Mouse (Mus musculus): ENCODE results near the gene Olfr987. TPM values are rescaled to one million over a fixed set of nuclear protein-coding genes. Genes with fewer than 3 reads are reported as not detected.
A peak's percentile ranks its signal among the peaks of the same experiment; 100 is the strongest.
"Not testable (repeated sequence)": the region's sequence is repeated elsewhere in the genome, so short reads cannot be mapped to it uniquely, and the experiment has no call there.

The Olfr987 gene
- total RNA-seq (2021): not detected
- long read RNA-seq, experiment 1: 0 reads
- long read RNA-seq, experiment 2: 0 reads

- DNase-seq (ENCODE audit: low spot score in 2 of 2): not testable (repeated sequence)
These were observed at the start of gene Olfr987 for GRCm38 (mm10) chr2:85339215-85339614. Gene Olfr987 (minus strand): TSS chr2:85339315.

GRCm38 (mm10) chr2:85363127-85363526 lies 24.0 kb upstream of the Olfr987 start, which contains the start of gene Olfr988:
Gene Olfr988 (minus strand): TSS chr2:85363227.
- not testable (repeated sequence) for DNase-seq (ENCODE audit: low spot score in 2 of 2)

GRCm38 (mm10) chr2:85339972-85340371 lies 857 bp upstream of the Olfr987 start:
- DNase-seq (ENCODE audit: low spot score in 2 of 2): no peak

GRCm38 (mm10) chr2:85319106-85319505 lies 20.0 kb downstream of the Olfr987 start:
- no peak for DNase-seq (ENCODE audit: low spot score in 2 of 2)

GRCm38 (mm10) chr2:85285406-85285805 lies 53.7 kb downstream of the Olfr987 start:
- no peak for DNase-seq (ENCODE audit: low spot score in 2 of 2)

GRCm38 (mm10) chr2:85284626-85285025 lies 54.5 kb downstream of the Olfr987 start:
- peak in 1 of 2 experiments; percentile 7 for DNase-seq (ENCODE audit: low spot score in 2 of 2)

- no peak for DNase-seq (ENCODE audit: low spot score in 2 of 2)
These were observed 55.3 kb downstream of the Olfr987 start for GRCm38 (mm10) chr2:85283631-85284466.

- DNase-seq (ENCODE audit: low spot score in 2 of 2): no peak
These were observed 58.1 kb downstream of the Olfr987 start for GRCm38 (mm10) chr2:85281023-85281422.

Other genes starting within 250 kb of the Olfr987 start
- 1 to 10 TPM; 4.2 to 7.1 TPM for gene Aplnr, start 203.1 kb downstream of the Olfr987 start, total RNA-seq (2021)
- 10 to 100 TPM; 17.0 to 20.0 TPM for gene Lrrc55, start 142.1 kb downstream of the Olfr987 start, total RNA-seq (2021)
- gene Olfr988, start 23.9 kb upstream of the Olfr987 start, total RNA-seq (2021): not detected
- gene Olfr992, start 70.2 kb upstream of the Olfr987 start, total RNA-seq (2021): not detected
- not detected for gene Olfr993, start 75.6 kb upstream of the Olfr987 start, total RNA-seq (2021)
- gene Olfr994, start 97.1 kb upstream of the Olfr987 start, total RNA-seq (2021): not detected
- not detected for gene Olfr995, start 104.3 kb upstream of the Olfr987 start, total RNA-seq (2021)
- gene 4833423E24Rik, start 179.7 kb upstream of the Olfr987 start, total RNA-seq (2021): under 1 TPM; 0.13 to 0.20 TPM
- gene Olfr996, start 239.9 kb upstream of the Olfr987 start, total RNA-seq (2021): not detected
- not detected for gene Olfr998, start 249.6 kb upstream of the Olfr987 start, total RNA-seq (2021)

All from adrenal gland, adult 18-20 months (tissue).